Mouse (Mus musculus) neural tube, embryonic 15.5 days (tissue): ENCODE data around the gene Ptprd. TPM values are rescaled to one million over a fixed set of nuclear protein-coding genes. Genes with fewer than 3 reads are reported as not detected.

Experiments
- ATAC-seq: fragments of 200-750 bp; cut with Nextera tagmentation; 2 replicates; pipeline ENCODE4 v1.8.0; 2017; ENCODE audit warnings: mild to moderate bottlenecking, moderate TSS enrichment, moderate library complexity; ENCODE audit not compliant: low FRiP score
- H3K27ac ChIP-seq: fragments of 300-500 bp; sonication (generic); replicated peaks from 2 replicates; pipeline ENCODE4 v1.5.1; 2015; ENCODE audit warnings: mild to moderate bottlenecking, inconsistent platforms
- H3K27me3 ChIP-seq: fragments of 300-500 bp; sonication (generic); replicated peaks from 2 replicates; pipeline ENCODE4 v1.6.1; 2015; ENCODE audit warnings: inconsistent platforms
- H3K36me3 ChIP-seq: fragments of 300-500 bp; sonication (generic); 2 replicates; pipeline ENCODE4 v1.6.1; 2015; ENCODE audit warnings: inconsistent platforms
- H3K4me1 ChIP-seq: fragments of 300-500 bp; sonication (generic); 2 replicates; pipeline ENCODE4 v1.6.1; 2015; ENCODE audit warnings: inconsistent platforms
- H3K4me2 ChIP-seq: fragments of 300-500 bp; sonication (generic); 2 replicates; pipeline ENCODE4 v1.6.1; 2015; ENCODE audit warnings: inconsistent platforms, mild to moderate bottlenecking, moderate library complexity
- H3K4me3 ChIP-seq: fragments of 300-500 bp; sonication (generic); replicated peaks from 2 replicates; pipeline ENCODE4 v1.5.1; 2015; ENCODE audit warnings: mild to moderate bottlenecking, inconsistent platforms
- H3K9ac ChIP-seq: fragments of 300-500 bp; sonication (generic); replicated peaks from 2 replicates; pipeline ENCODE4 v1.6.1; 2015; ENCODE audit warnings: mild to moderate bottlenecking, inconsistent platforms
- H3K9me3 ChIP-seq: fragments of 300-500 bp; sonication (generic); replicated peaks from 2 replicates; pipeline ENCODE4 v1.6.1; 2016; ENCODE audit warnings: inconsistent platforms
- WGBS: fragments of 180-500 bp; shearing (Covaris S2); methylation state at CpG from one replicate; pipeline ENCODE4 v1.1.7; 2015; ENCODE audit warnings: mixed read lengths; 5-methylcytosine and 5-hydroxymethylcytosine counted together
- polyA plus RNA-seq: library from polyadenylated mRNA; unstranded; fragments of >200 nt; fragmentation: Nextera tagmentation; extraction: Ambion mirVana; gene quantifications from 2 replicates; pipeline ENCODE4 v1.2.1, GENCODE M21; 2015

Ptprd gene
- polyA plus RNA-seq, 1 experiment from 2014 or later: 96.1 TPM

GRCm38 (mm10) chr4:76352468-76352867 is 1859.3 kb downstream of the Ptprd start:
- Histone ChIP-seq H3K27ac (no peak overlapping the region), H3K4me2 (no peak overlapping the region), H3K9me3 (no peaks in the 10 kb centered on the region), H3K27me3 (no peaks in the 10 kb centered on the region), H3K4me3 (no peak overlapping the region), H3K4me1 (peaks cover 18% of the 10 kb centered on the region), H3K36me3 (no peaks in the 10 kb centered on the region), H3K9ac (no peak overlapping the region)
- no peak for ATAC-seq
- 46% methylated on average over 1 of the region's 1 CpGs for WGBS

GRCm38 (mm10) chr4:76351201-76351979 is 1860.4 kb downstream of the Ptprd start:
- Histone ChIP-seq H3K4me2 (no peak overlapping the region), H3K27me3 (no peaks in the 10 kb centered on the region), H3K27ac (no peak overlapping the region), H3K4me3 (no peak overlapping the region), H3K9me3 (no peaks in the 10 kb centered on the region), H3K36me3 (no peaks in the 10 kb centered on the region), H3K9ac (no peak overlapping the region), H3K4me1 (peaks cover 18% of the 10 kb centered on the region)
- ATAC-seq: no peak
- 40% methylated on average over 8 of the region's 8 CpGs for WGBS

GRCm38 (mm10) chr4:76350241-76350962 is 1861.4 kb downstream of the Ptprd start:
- 0 out of 2 replicates have a peak overlapping the region, but pooled peaks have one; percentile 28 for H3K27ac ChIP-seq
- no peak overlapping the region for H3K9ac ChIP-seq
- 16% methylated on average over 3 of the region's 3 CpGs for WGBS
- no peaks in the 10 kb centered on the region for H3K27me3 ChIP-seq
- ATAC-seq: no peak
- H3K9me3 ChIP-seq: no peaks in the 10 kb centered on the region
- H3K4me3 ChIP-seq: no peak overlapping the region
- H3K36me3 ChIP-seq: no peaks in the 10 kb centered on the region
- H3K4me2 ChIP-seq: no peak overlapping the region
- H3K4me1 ChIP-seq: peaks cover 18% of the 10 kb centered on the region

- Histone ChIP-seq H3K27ac (no peak overlapping the region), H3K9ac (no peak overlapping the region), H3K4me1 (0 out of 2 replicates have a peak, but pooled peaks cover under 1% of the 10 kb centered on the region), H3K4me3 (no peak overlapping the region), H3K36me3 (no peaks in the 10 kb centered on the region), H3K4me2 (no peak overlapping the region), H3K9me3 (no peaks in the 10 kb centered on the region), H3K27me3 (no peaks in the 10 kb centered on the region)
- 66% methylated on average over 3 of the region's 3 CpGs for WGBS
- no peak for ATAC-seq
Observed at GRCm38 (mm10) chr4:76344059-76344458, 1867.7 kb downstream of the Ptprd start.

- H3K4me2 ChIP-seq: no peak overlapping the region
- H3K4me1 ChIP-seq: peaks cover 6% of the 10 kb centered on the region
- WGBS: 69% methylated on average over 1 of the region's 1 CpGs
- ATAC-seq: no peak
- no peak overlapping the region for H3K27ac ChIP-seq
- no peaks in the 10 kb centered on the region for H3K9me3 ChIP-seq
- H3K4me3 ChIP-seq: no peak overlapping the region
- H3K27me3 ChIP-seq: no peaks in the 10 kb centered on the region
- no peaks in the 10 kb centered on the region for H3K36me3 ChIP-seq
- no peak overlapping the region for H3K9ac ChIP-seq
Observed at GRCm38 (mm10) chr4:76337926-76338325, 1873.8 kb downstream of the Ptprd start.

GRCm38 (mm10) chr4:76327346-76327745 is 1884.4 kb downstream of the Ptprd start:
- no peaks in the 10 kb centered on the region for H3K9me3 ChIP-seq
- H3K27ac ChIP-seq: peak overlapping the region; percentile 72
- H3K4me1 ChIP-seq: peaks cover 27% of the 10 kb centered on the region
- H3K4me3 ChIP-seq: peak overlapping the region; percentile 17
- peak overlapping the region; percentile 18; the same call in 1 of the 2 replicates for H3K9ac ChIP-seq
- no peaks in the 10 kb centered on the region for H3K27me3 ChIP-seq
- H3K36me3 ChIP-seq: no peaks in the 10 kb centered on the region
- 16% methylated on average over 11 of the region's 11 CpGs for whole genome bisulfite sequencing
- peak overlapping the region; percentile 51 for H3K4me2 ChIP-seq
- peak; percentile 34; the same call in 1 of the 2 replicates for ATAC-seq

GRCm38 (mm10) chr4:76325646-76326045 is 1886.1 kb downstream of the Ptprd start:
- no peaks in the 10 kb centered on the region for H3K9me3 ChIP-seq
- no peaks in the 10 kb centered on the region for H3K27me3 ChIP-seq
- no peaks in the 10 kb centered on the region for H3K36me3 ChIP-seq
- H3K4me3 ChIP-seq: no peak overlapping the region
- H3K9ac ChIP-seq: no peak overlapping the region
- no peak for ATAC-seq
- H3K4me2 ChIP-seq: no peak overlapping the region
- H3K4me1 ChIP-seq: peaks cover 27% of the 10 kb centered on the region
- H3K27ac ChIP-seq: no peak overlapping the region
- 90% methylated on average over 3 of the region's 3 CpGs for WGBS

- no peaks in the 10 kb centered on the region for H3K27me3 ChIP-seq
- no peaks in the 10 kb centered on the region for H3K36me3 ChIP-seq
- H3K9ac ChIP-seq: no peak overlapping the region
- peak; percentile 65 for ATAC-seq
- peaks cover 27% of the 10 kb centered on the region for H3K4me1 ChIP-seq
- H3K9me3 ChIP-seq: no peaks in the 10 kb centered on the region
- 22% methylated on average over 10 of the region's 10 CpGs for WGBS
- H3K4me2 ChIP-seq: 0 out of 2 replicates have a peak overlapping the region, but pooled peaks have one; percentile 13
- peak overlapping the region; percentile 41; the same call in 1 of the 2 replicates for H3K27ac ChIP-seq
- H3K4me3 ChIP-seq: no peak overlapping the region
Observed at GRCm38 (mm10) chr4:76324928-76325327, 1886.8 kb downstream of the Ptprd start.

GRCm38 (mm10) chr4:76324509-76324908 is 1887.3 kb downstream of the Ptprd start:
- H3K27me3 ChIP-seq: no peaks in the 10 kb centered on the region
- H3K4me3 ChIP-seq: no peak overlapping the region
- peaks cover 27% of the 10 kb centered on the region for H3K4me1 ChIP-seq
- no peaks in the 10 kb centered on the region for H3K9me3 ChIP-seq
- peak overlapping the region; percentile 58 for H3K27ac ChIP-seq
- no peak overlapping the region for H3K4me2 ChIP-seq
- 40% methylated on average over 5 of the region's 5 CpGs for WGBS
- H3K9ac ChIP-seq: no peak overlapping the region
- H3K36me3 ChIP-seq: no peaks in the 10 kb centered on the region
- no peak for ATAC-seq

- Histone ChIP-seq H3K27me3 (no peaks in the 10 kb centered on the region), H3K9me3 (no peaks in the 10 kb centered on the region), H3K36me3 (no peaks in the 10 kb centered on the region), H3K9ac (no peak overlapping the region), H3K27ac (no peak overlapping the region), H3K4me1 (peaks cover 7% of the 10 kb centered on the region), H3K4me2 (no peak overlapping the region), H3K4me3 (no peak overlapping the region)
- no peak for ATAC-seq
- WGBS: 74% methylated on average over 4 of the region's 4 CpGs
Observed at GRCm38 (mm10) chr4:76319874-76320273, 1891.9 kb downstream of the Ptprd start.

GRCm38 (mm10) chr4:76315977-76316376 is 1895.8 kb downstream of the Ptprd start:
- Histone ChIP-seq H3K9ac (no peak overlapping the region), H3K27me3 (no peaks in the 10 kb centered on the region), H3K36me3 (no peaks in the 10 kb centered on the region), H3K4me3 (no peak overlapping the region), H3K27ac (no peak overlapping the region), H3K4me2 (no peak overlapping the region), H3K4me1 (peaks cover 18% of the 10 kb centered on the region), H3K9me3 (no peaks in the 10 kb centered on the region)
- WGBS: 91% methylated on average over 2 of the region's 2 CpGs
- no peak for ATAC-seq

- peaks cover 18% of the 10 kb centered on the region for H3K4me1 ChIP-seq
- 56% methylated on average over 3 of the region's 3 CpGs for WGBS
- no peak overlapping the region for H3K4me2 ChIP-seq
- no peaks in the 10 kb centered on the region for H3K27me3 ChIP-seq
- ATAC-seq: no peak
- H3K9ac ChIP-seq: no peak overlapping the region
- peak overlapping the region; percentile 33 for H3K27ac ChIP-seq
- no peaks in the 10 kb centered on the region for H3K36me3 ChIP-seq
- H3K9me3 ChIP-seq: no peaks in the 10 kb centered on the region
- H3K4me3 ChIP-seq: no peak overlapping the region
Observed at GRCm38 (mm10) chr4:76313749-76314148, 1898.0 kb downstream of the Ptprd start.
